In genomic region chr11:68939451-68940304, GRCm38 (mm10) we compare ENCODE assay signal across 8 mouse cellular contexts. TPM values are rescaled to one million over a fixed set of nuclear protein-coding genes. Genes with fewer than 3 reads are reported as not detected.
DNase-seq lines count a peak whose midpoint lies in the region; ATAC-seq lines count a peak whose summit lies in the region.

No protein-coding gene starts in this region.

- intact Hi-C loops in gastrocnemius, postnatal 14 days (cut with DNase I; ENCODE audit: low total_unique reads), result loop anchor here (5.0 kb wide), 1 partner anchor 32 kb away; no protein-coding TSS in a partner anchor
- intact Hi-C loops in left cerebral cortex, postnatal 10 days (cut with DNase I), result no loop called here

- ATAC-seq in inflammation-experienced regulatory T-cells, adult 6 months, result peak; percentile 99
- peak; percentile 99 for ATAC-seq in megakaryocyte-erythroid progenitor cell, adult 5-6 weeks (replicated peaks; ENCODE audit: low FRiP score, low TSS enrichment, poor library complexity, severe bottlenecking)

- DNase-seq in adrenal gland, adult (ENCODE audit: inconsistent age in 2 of 2, low spot score in 1 of 2), result peak; percentile 91 to 96
- peak; percentile 96 for DNase-seq in embryo, embryonic 10.5 days (ENCODE audit: low spot score)
- peak; percentile 83 for DNase-seq in gastrocnemius, postnatal 14 days
- DNase-seq in left cerebral cortex, postnatal 10 days (ENCODE audit: extremely low spot score in 1 of 2, low spot score in 2 of 2), result peak; percentile 89 to 92
- DNase-seq in right cerebral cortex, postnatal 25 days, result peak; percentile 86
- peak; percentile 83 to 84 for DNase-seq in urinary bladder, postnatal 4 days (ENCODE audit: low spot score in 2 of 2)

RNA-seq across cellular contexts. Expression of gene Odf4, which starts 12.8 kb away (rescaled TPM):
- not detected for total RNA-seq in gastrocnemius, postnatal 14 days (2021)
- polyA plus RNA-seq in inflammation-experienced regulatory T-cells, adult 6 months (2017; shearing (Covaris generic)), result not detected
- 1 to 10 TPM in 1 of 2 experiments, under 1 TPM in 1; 0.73 to 1.2 TPM for total RNA-seq in left cerebral cortex, postnatal 10 days (2021)
- not detected in 2 replicates for total RNA-seq in megakaryocyte-erythroid progenitor cell, adult 5-6 weeks (2014; fragmentation: Nextera tagmentation)
- not detected in 2 replicates for total RNA-seq in megakaryocyte-erythroid progenitor cell, adult 5-6 weeks (2017)

RNA-seq across cellular contexts. Expression of gene Arhgef15, which starts 17.6 kb away (rescaled TPM):
- total RNA-seq in gastrocnemius, postnatal 14 days (2021), result 10 to 100 TPM; 10.7 to 13.8 TPM
- polyA plus RNA-seq in inflammation-experienced regulatory T-cells, adult 6 months (2017; shearing (Covaris generic)), result under 1 TPM in 1 of 3 experiments, not detected in 2; 0.21 TPM
- total RNA-seq in left cerebral cortex, postnatal 10 days (2021), result 10 to 100 TPM; 21.1 to 25.3 TPM
- not detected in 2 replicates for total RNA-seq in megakaryocyte-erythroid progenitor cell, adult 5-6 weeks (2014; fragmentation: Nextera tagmentation)
- total RNA-seq in megakaryocyte-erythroid progenitor cell, adult 5-6 weeks (2017), result not detected in 2 replicates

RNA-seq across cellular contexts. Expression of gene Slc25a35, which starts 28.3 kb away (rescaled TPM):
- 1 to 10 TPM; 4.3 to 5.7 TPM for total RNA-seq in gastrocnemius, postnatal 14 days (2021)
- polyA plus RNA-seq in inflammation-experienced regulatory T-cells, adult 6 months (2017; shearing (Covaris generic)), result 1 to 10 TPM; 7.0 to 8.3 (median 7.6) TPM
- 1 to 10 TPM; 3.2 to 3.6 TPM for total RNA-seq in left cerebral cortex, postnatal 10 days (2021)
- total RNA-seq in megakaryocyte-erythroid progenitor cell, adult 5-6 weeks (2014; fragmentation: Nextera tagmentation), result 2.6 and 3.6 TPM in 2 replicates
- total RNA-seq in megakaryocyte-erythroid progenitor cell, adult 5-6 weeks (2017), result 1.1 and 4.5 TPM in 2 replicates

RNA-seq across cellular contexts. Expression of gene Rangrf, which starts 35.3 kb away (rescaled TPM):
- 10 to 100 TPM; 54.2 to 57.7 TPM for total RNA-seq in gastrocnemius, postnatal 14 days (2021)
- polyA plus RNA-seq in inflammation-experienced regulatory T-cells, adult 6 months (2017; shearing (Covaris generic)), result 10 to 100 TPM; 13.7 to 72.0 (median 38.3) TPM
- total RNA-seq in left cerebral cortex, postnatal 10 days (2021), result 10 to 100 TPM; 17.2 to 17.5 TPM
- 240 and 254 TPM in 2 replicates for total RNA-seq in megakaryocyte-erythroid progenitor cell, adult 5-6 weeks (2014; fragmentation: Nextera tagmentation)
- total RNA-seq in megakaryocyte-erythroid progenitor cell, adult 5-6 weeks (2017), result 69.1 and 104 TPM in 2 replicates

RNA-seq across cellular contexts. Expression of gene Rpl26, which starts 38.3 kb away (rescaled TPM):
- total RNA-seq in gastrocnemius, postnatal 14 days (2021), result 100 to 1,000 TPM; 791 to 878 TPM
- 1,000 to 10,000 TPM; 1,371 to 2,270 (median 2,196) TPM for polyA plus RNA-seq in inflammation-experienced regulatory T-cells, adult 6 months (2017; shearing (Covaris generic))
- total RNA-seq in left cerebral cortex, postnatal 10 days (2021), result 100 to 1,000 TPM; 701 to 756 TPM
- total RNA-seq in megakaryocyte-erythroid progenitor cell, adult 5-6 weeks (2014; fragmentation: Nextera tagmentation), result 5,476 and 5,943 TPM in 2 replicates
- 6,111 and 7,527 TPM in 2 replicates for total RNA-seq in megakaryocyte-erythroid progenitor cell, adult 5-6 weeks (2017)

Comparison
In these comparisons a context has a peak if more than half of its experiments do, and no peak if none do; other contexts are left out.
1. Peak in every context shown above with its lines: DNase-seq and ATAC-seq.
2. RNA of gene Arhgef15, which starts 17.6 kb away (total RNA-seq): 21.1 to 25.3 TPM in left cerebral cortex, postnatal 10 days and 10.7 to 13.8 TPM in gastrocnemius, postnatal 14 days; not detected in megakaryocyte-erythroid progenitor cell, adult 5-6 weeks; every median in the first group is over 10 times any median in the second.